9 mouse cellular contexts compared by ENCODE assay signal in genomic region chr15:77822057-77822466, GRCm38 (mm10). TPM values are rescaled to one million over a fixed set of nuclear protein-coding genes. Genes with fewer than 3 reads are reported as not detected.
DNase-seq lines count a peak whose midpoint lies in the region; ATAC-seq lines count a peak whose summit lies in the region.
"Had no signal": no experiment of that assay in that cellular context is flagged by ENCODE, and none has a peak within 500 bp of the region (broad histone marks: within the 10 kb centered on the region; RNA-seq: fewer than 3 reads in every experiment).

No protein-coding gene starts in this region.

- no peaks in the 10 kb centered on the region for H3K9me3 ChIP-seq in embryonic facial prominence, embryonic 13.5 days

- DNase-seq in heart, adult 11 months = peak; percentile 92
- no peak for DNase-seq in heart, adult 9 months (ENCODE audit: low spot score in 2 of 2)
- peak; percentile 74 for DNase-seq in kidney, postnatal 14 days
- peak; percentile 66 for DNase-seq in lung, postnatal 10 days
- no peak for DNase-seq in retina, embryonic 14.5 days (ENCODE audit: low spot score)
- DNase-seq in left cerebral cortex, postnatal 4 days = no peak

- H3K9ac ChIP-seq in embryonic facial prominence, embryonic 13.5 days = no peak overlapping the region

- no peak for ATAC-seq in embryonic facial prominence, embryonic 13.5 days (ENCODE audit: insufficient number of reproducible peaks, insufficient read depth, low FRiP score, low TSS enrichment, low read depth)
- no peak for ATAC-seq in megakaryocyte progenitor cell, adult 5-6 weeks (replicated peaks; ENCODE audit: poor library complexity)
- ATAC-seq: forebrain, embryonic 14.5 days had no signal

- H3K4me3 ChIP-seq in embryonic facial prominence, embryonic 13.5 days = no peak overlapping the region

- no peaks in the 10 kb centered on the region for H3K36me3 ChIP-seq in embryonic facial prominence, embryonic 13.5 days

- peak overlapping the region; percentile 81 for H3K27ac ChIP-seq in embryonic facial prominence, embryonic 13.5 days

- H3K4me2 ChIP-seq in embryonic facial prominence, embryonic 13.5 days = no peak overlapping the region; the same call in 1 of the 2 replicates

- 51% methylated on average over 5 of the region's 5 CpGs for WGBS in embryonic facial prominence, embryonic 13.5 days

- H3K4me1 ChIP-seq in embryonic facial prominence, embryonic 13.5 days = peaks cover 74% of the 10 kb centered on the region

- no peaks in the 10 kb centered on the region for H3K27me3 ChIP-seq in embryonic facial prominence, embryonic 13.5 days

- intact Hi-C loops in left cerebral cortex, postnatal 4 days (cut with DNase I) = no loop called here

RNA-seq across cellular contexts. Expression of gene Myh9, which starts 19.9 kb away (rescaled TPM):
- polyA plus RNA-seq in embryonic facial prominence, embryonic 13.5 days (2015; fragmentation: Nextera tagmentation; extraction: Ambion mirVana) = 36.2 and 41.0 TPM in 2 replicates
- total RNA-seq in megakaryocyte progenitor cell, adult 5-6 weeks (2015) = 167 and 191 TPM in 2 replicates
- total RNA-seq in megakaryocyte progenitor cell, adult 5-6 weeks (2017) = 238 and 338 TPM in 2 replicates
- total RNA-seq in left cerebral cortex, postnatal 4 days (2021) = 10 to 100 TPM; 59.5 to 63.4 TPM

Comparison
In these comparisons a context has a peak if more than half of its experiments do, and no peak if none do; other contexts are left out.
1. DNase-seq: peak in heart, adult 11 months (single experiment), kidney, postnatal 14 days (single experiment) and lung, postnatal 10 days (single experiment); none in heart, adult 9 months (0 of 2), retina, embryonic 14.5 days (single experiment) and left cerebral cortex, postnatal 4 days (single experiment).